18 mouse cellular contexts compared by ENCODE assay signal in genomic region chr19:16181258-16181657, GRCm38 (mm10). TPM values are rescaled to one million over a fixed set of nuclear protein-coding genes. Genes with fewer than 3 reads are reported as not detected.
DNase-seq lines count a peak whose midpoint lies in the region; ATAC-seq and TF ChIP-seq lines count a peak whose summit lies in the region.
"Had no signal": no experiment of that assay in that cellular context is flagged by ENCODE, and none has a peak within 500 bp of the region (broad histone marks: within the 10 kb centered on the region; RNA-seq: fewer than 3 reads in every experiment).

No protein-coding gene starts in this region.

- ATAC-seq in hindbrain, embryonic 13.5 days (ENCODE audit: low FRiP score) = no peak
- no peak for ATAC-seq in hindbrain, postnatal 0 days
- ATAC-seq in lung, embryonic 14.5 days (ENCODE audit: insufficient read depth) = no peak
- no peak for ATAC-seq in megakaryocyte progenitor cell, adult 5-6 weeks (replicated peaks; ENCODE audit: poor library complexity)
- ATAC-seq: forebrain, postnatal 0 days had no signal

- WGBS in heart, embryonic 10.5 days = 50% methylated on average over 3 of the region's 3 CpGs
- WGBS in hindbrain, embryonic 13.5 days = 86% methylated on average over 3 of the region's 3 CpGs
- WGBS in hindbrain, postnatal 0 days = 86% methylated on average over 3 of the region's 3 CpGs
- WGBS in lung, embryonic 14.5 days = 63% methylated on average over 3 of the region's 3 CpGs

- peaks cover 55% of the 10 kb centered on the region for H3K4me1 ChIP-seq in heart, embryonic 10.5 days
- peaks cover 58% of the 10 kb centered on the region for H3K4me1 ChIP-seq in hindbrain, embryonic 13.5 days (replicated peaks)
- no peaks in the 10 kb centered on the region for H3K4me1 ChIP-seq in hindbrain, postnatal 0 days (ENCODE audit: insufficient read depth, low read length)
- H3K4me1 ChIP-seq in lung, embryonic 14.5 days (ENCODE audit: insufficient read depth) = peaks cover 25% of the 10 kb centered on the region
- peaks cover 28% of the 10 kb centered on the region for H3K4me1 ChIP-seq in brown adipose tissue, adult 24 weeks (ENCODE audit: control insufficient read depth, insufficient read depth, insufficient read length, low read length)

- no peaks in the 10 kb centered on the region for H3K9me3 ChIP-seq in heart, embryonic 10.5 days
- no peaks in the 10 kb centered on the region for H3K9me3 ChIP-seq in hindbrain, embryonic 13.5 days
- H3K9me3 ChIP-seq in hindbrain, postnatal 0 days (ENCODE audit: low read length) = no peaks in the 10 kb centered on the region
- H3K9me3 ChIP-seq in lung, embryonic 14.5 days (ENCODE audit: low read depth, low read length) = no peaks in the 10 kb centered on the region
- H3K9me3 ChIP-seq: neural tube, embryonic 13.5 days had no signal

- DNase-seq in heart, embryonic 10.5 days (ENCODE audit: low spot score) = no peak
- no peak for DNase-seq in heart, postnatal 25 days (ENCODE audit: low spot score)
- DNase-seq in hindbrain, postnatal 0 days (ENCODE audit: low spot score) = no peak
- DNase-seq in lung, embryonic 14.5 days = no peak
- DNase-seq in lung, postnatal 10 days = no peak
- DNase-seq: adrenal gland, postnatal 25 days; B cell, adult 2 months; cerebellum, adult 18-20 months; cerebellum, postnatal 25 days; embryo, embryonic 11 days; forebrain, postnatal 0 days; midbrain, embryonic 14.5 days; thymus, postnatal 36 days had no signal

- intact Hi-C loops in heart, postnatal 25 days (cut with DNase I) = no loop called here

- TF ChIP-seq CTCF in hindbrain, postnatal 0 days (IDR thresholded peaks at IDR 0.05; ENCODE audit: low read depth) = no peak
- TF ChIP-seq CTCF in lung, embryonic 14.5 days (IDR thresholded peaks at IDR 0.05; ENCODE audit: low read depth) = no peak

- H3K27me3 ChIP-seq in heart, embryonic 10.5 days (ENCODE audit: insufficient read depth, poor library complexity, severe bottlenecking) = no peaks in the 10 kb centered on the region
- H3K27me3 ChIP-seq in hindbrain, embryonic 13.5 days = no peaks in the 10 kb centered on the region
- H3K27me3 ChIP-seq in hindbrain, postnatal 0 days (ENCODE audit: insufficient read depth, low read length) = no peaks in the 10 kb centered on the region
- no peaks in the 10 kb centered on the region for H3K27me3 ChIP-seq in lung, embryonic 14.5 days (ENCODE audit: insufficient read depth, low read length)
- H3K27me3 ChIP-seq: neural tube, embryonic 13.5 days had no signal

- H3K27ac ChIP-seq in heart, embryonic 10.5 days = peak overlapping the region; percentile 19; the same call in 1 of the 2 replicates
- 0 out of 2 replicates have a peak overlapping the region, but pooled peaks have one; percentile 40 for H3K27ac ChIP-seq in hindbrain, embryonic 13.5 days
- no peak overlapping the region for H3K27ac ChIP-seq in hindbrain, postnatal 0 days
- peak overlapping the region; percentile 43; the same call in 1 of the 2 replicates for H3K27ac ChIP-seq in lung, embryonic 14.5 days (ENCODE audit: low read depth)
- H3K27ac ChIP-seq in brown adipose tissue, adult 24 weeks (replicated peaks; ENCODE audit: low read depth, low read length) = peak overlapping the region; percentile 79; the same call in 1 of the 2 replicates
- H3K27ac ChIP-seq: neural tube, embryonic 13.5 days had no signal

- no peak overlapping the region for H3K4me2 ChIP-seq in hindbrain, embryonic 13.5 days
- no peak overlapping the region for H3K4me2 ChIP-seq in hindbrain, postnatal 0 days (ENCODE audit: low read depth, low read length)
- H3K4me2 ChIP-seq in lung, embryonic 14.5 days = no peak overlapping the region
- H3K4me2 ChIP-seq: liver, embryonic 11.5 days; neural tube, embryonic 13.5 days had no signal

- H3K9ac ChIP-seq in hindbrain, embryonic 13.5 days = no peak overlapping the region
- no peak overlapping the region for H3K9ac ChIP-seq in hindbrain, postnatal 0 days (replicated peaks; ENCODE audit: low read length)
- H3K9ac ChIP-seq in lung, embryonic 14.5 days = no peak overlapping the region
- H3K9ac ChIP-seq: forebrain, postnatal 0 days; neural tube, embryonic 13.5 days had no signal

- H3K36me3 ChIP-seq in heart, embryonic 10.5 days = no peaks in the 10 kb centered on the region
- H3K36me3 ChIP-seq in hindbrain, embryonic 13.5 days = 0 out of 2 replicates have a peak, but pooled peaks cover 2% of the 10 kb centered on the region
- no peaks in the 10 kb centered on the region for H3K36me3 ChIP-seq in hindbrain, postnatal 0 days (ENCODE audit: insufficient read depth, low read length)
- H3K36me3 ChIP-seq in lung, embryonic 14.5 days (ENCODE audit: insufficient read depth) = no peaks in the 10 kb centered on the region
- H3K36me3 ChIP-seq: neural tube, embryonic 13.5 days had no signal

- no peak overlapping the region for H3K4me3 ChIP-seq in heart, embryonic 10.5 days
- H3K4me3 ChIP-seq in hindbrain, embryonic 13.5 days = no peak overlapping the region
- H3K4me3 ChIP-seq in hindbrain, postnatal 0 days (ENCODE audit: low read length) = no peak overlapping the region
- no peak overlapping the region for H3K4me3 ChIP-seq in lung, embryonic 14.5 days (ENCODE audit: low read depth, low read length)
- no peak overlapping the region for H3K4me3 ChIP-seq in brown adipose tissue, adult 24 weeks (ENCODE audit: insufficient read depth, low read depth, low read length)
- H3K4me3 ChIP-seq: neural tube, embryonic 13.5 days had no signal

RNA-seq across cellular contexts. Expression of gene Gnaq, which starts 48.6 kb away (rescaled TPM):
- 14.6 and 18.9 TPM in 2 replicates for polyA plus RNA-seq in heart, embryonic 10.5 days (2016; fragmentation: Nextera tagmentation; extraction: Ambion mirVana)
- 10 to 100 TPM; 24.9 to 25.8 TPM for total RNA-seq in heart, postnatal 25 days (2021)
- 78.7 and 79.8 TPM in 2 replicates for polyA plus RNA-seq in hindbrain, embryonic 13.5 days (2015; fragmentation: Nextera tagmentation; extraction: Ambion mirVana)
- 101 and 103 TPM in 2 replicates for total RNA-seq in hindbrain, postnatal 0 days (2014; rRNA removed)
- polyA plus RNA-seq in hindbrain, postnatal 0 days (2015; fragmentation: Nextera tagmentation; extraction: Ambion mirVana) = 75.1 and 85.7 TPM in 2 replicates
- polyA plus RNA-seq in lung, embryonic 14.5 days (2014; fragmentation: Nextera tagmentation; extraction: Ambion mirVana) = 15.9 and 16.1 TPM in 2 replicates
- 19.4 and 23.8 TPM in 2 replicates for polyA plus RNA-seq in brown adipose tissue, adult 24 weeks (2012; ENCODE audit: insufficient read depth, insufficient read length, missing spikeins)
- 22.2 and 23.8 TPM in 2 replicates for total RNA-seq in megakaryocyte progenitor cell, adult 5-6 weeks (2015)
- 14.3 and 20.4 TPM in 2 replicates for total RNA-seq in megakaryocyte progenitor cell, adult 5-6 weeks (2017)
